Mouse (Mus musculus) heart, embryonic 16.5 days (tissue): ENCODE results near the gene Slc4a2. TPM values are rescaled to one million over a fixed set of nuclear protein-coding genes. Genes with fewer than 3 reads are reported as not detected.
"Not testable (repeated sequence)": the region's sequence is repeated elsewhere in the genome, so short reads cannot be mapped to it uniquely, and the experiment has no call there.

Experiments
- ATAC-seq: fragments of 200-750 bp; cut with Nextera tagmentation; replicated peaks from 2 replicates; pipeline ENCODE4 v1.8.0; 2017; ENCODE audit warnings: moderate number of reproducible peaks; ENCODE audit not compliant: insufficient read depth, low FRiP score; ENCODE audit errors: extremely low read depth
- H3K27ac ChIP-seq: fragments of 300-500 bp; sonication (generic); 2 replicates; pipeline ENCODE4 v1.5.1; 2014; ENCODE audit warnings: mild to moderate bottlenecking, low read length, control low read depth, moderate library complexity
- H3K27me3 ChIP-seq: fragments of 300-500 bp; sonication (generic); 2 replicates; pipeline ENCODE4 v1.6.1; 2014; ENCODE audit warnings: low read length, mixed read lengths; ENCODE audit not compliant: control insufficient read depth, insufficient read depth
- H3K36me3 ChIP-seq: fragments of 300-500 bp; sonication (generic); 2 replicates; pipeline ENCODE4 v1.6.1; 2014; ENCODE audit not compliant: control insufficient read depth, insufficient read depth
- H3K4me1 ChIP-seq: fragments of 300-500 bp; sonication (generic); 2 replicates; pipeline ENCODE4 v1.6.1; 2014; ENCODE audit warnings: low read length, mixed read lengths; ENCODE audit not compliant: control insufficient read depth, insufficient read depth
- H3K4me2 ChIP-seq: fragments of 300-500 bp; sonication (generic); 2 replicates; pipeline ENCODE4 v1.6.1; 2014; ENCODE audit warnings: low read depth, mild to moderate bottlenecking, control low read depth, low read length
- H3K4me3 ChIP-seq: fragments of 300-500 bp; sonication (generic); 2 replicates; pipeline ENCODE4 v1.5.1; 2014; ENCODE audit warnings: mild to moderate bottlenecking, control low read depth, low read length
- H3K9ac ChIP-seq: fragments of 300-500 bp; sonication (generic); 2 replicates; pipeline ENCODE4 v1.6.1; 2014; ENCODE audit warnings: low read length, control low read depth
- H3K9me3 ChIP-seq: fragments of 300-500 bp; sonication (generic); replicated peaks from 2 replicates; pipeline ENCODE4 v1.6.1; 2016; ENCODE audit warnings: low read length; ENCODE audit not compliant: control insufficient read depth
- WGBS: fragments of 180-500 bp; shearing (Covaris S2); extraction: QIAGEN DNeasy Blood & Tissue Kit; methylation state at CpG from one replicate; pipeline ENCODE4 v1.1.7; 2014; 5-methylcytosine and 5-hydroxymethylcytosine counted together
- polyA plus RNA-seq: library from polyadenylated mRNA; unstranded; fragments of >200 nt; fragmentation: Nextera tagmentation; extraction: Ambion mirVana; gene quantifications from 2 replicates; pipeline ENCODE4 v1.2.1, GENCODE M21; 2015

Gene Slc4a2
- polyA plus RNA-seq, 1 experiment from 2014 or later: 29.2 TPM

DNA sequence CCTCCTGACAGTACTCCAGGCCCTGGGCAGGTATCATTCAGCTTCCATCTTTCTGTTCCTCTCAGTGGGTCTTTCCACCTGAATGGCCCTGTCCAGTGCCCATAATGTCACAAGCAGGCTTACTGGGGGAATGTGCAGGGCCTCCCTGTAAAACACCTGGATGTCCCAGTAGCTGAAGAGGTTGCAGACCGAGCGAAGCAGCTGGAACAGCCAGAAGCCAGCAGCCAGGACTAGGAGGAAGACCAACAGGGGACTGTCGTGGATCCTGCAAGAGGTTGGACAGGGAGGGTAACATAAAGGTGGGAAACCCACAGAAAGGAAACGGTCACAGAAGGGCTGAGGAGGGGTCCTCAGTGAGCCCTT, 34.0 kb upstream of the Slc4a2 start:
- H3K4me1 ChIP-seq: peaks cover 31% of the 10 kb centered on the region
- no peaks in the 10 kb centered on the region for H3K9me3 ChIP-seq
- 82% methylated on average over 4 of the region's 4 CpGs for WGBS
- no peak overlapping the region for H3K4me3 ChIP-seq
- H3K4me2 ChIP-seq: 0 out of 2 replicates have a peak overlapping the region, but pooled peaks have one; percentile 7
- H3K27me3 ChIP-seq: peaks cover 3% of the 10 kb centered on the region; the same call in 1 of the 2 replicates
- peak overlapping the region; percentile 14; the same call in 1 of the 2 replicates for H3K9ac ChIP-seq
- H3K36me3 ChIP-seq: no peaks in the 10 kb centered on the region
- H3K27ac ChIP-seq: peak overlapping the region; percentile 25; the same call in 1 of the 2 replicates
- ATAC-seq: no peak

DNA sequence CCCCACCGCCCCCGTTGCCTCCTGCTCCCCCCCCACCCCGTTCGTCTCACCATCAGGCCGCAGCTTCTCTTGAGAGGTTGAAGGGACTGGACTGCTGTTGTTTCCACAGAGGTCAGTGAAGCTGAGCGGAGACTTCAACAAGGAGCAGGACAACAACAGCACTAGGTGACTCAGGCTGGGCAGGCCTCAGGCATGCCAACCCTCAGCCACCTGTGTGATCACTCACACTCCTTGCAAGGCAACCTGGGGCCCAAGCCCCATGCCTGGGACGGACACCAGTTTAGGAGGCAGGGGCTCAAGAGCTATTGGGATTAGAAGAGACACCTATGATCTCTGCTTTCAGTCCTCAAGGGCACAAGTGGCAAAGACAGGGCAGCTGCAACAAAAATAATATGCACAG, 31.8 kb upstream of the Slc4a2 start, which contains the start of gene Atg9b:
Gene Atg9b (minus strand): TSS at position 280 of the 400 bp plus-strand sequence.
- Histone ChIP-seq H3K4me3 (no peak within 1 kb of the TSS), H3K36me3 (peaks cover 3% of the 10 kb centered on the region; the same call in 1 of the 2 replicates), H3K27ac (peak within 1 kb of the TSS; percentile 16; the same call in 1 of the 2 replicates), H3K27me3 (no peaks in the 10 kb centered on the region), H3K4me1 (peaks cover 33% of the 10 kb centered on the region), H3K9ac (no peak within 1 kb of the TSS), H3K4me2 (no peak within 1 kb of the TSS), H3K9me3 (no peaks in the 10 kb centered on the region)
- ATAC-seq: no peak
- 85% methylated on average over 7 of the region's 7 CpGs for WGBS

DNA sequence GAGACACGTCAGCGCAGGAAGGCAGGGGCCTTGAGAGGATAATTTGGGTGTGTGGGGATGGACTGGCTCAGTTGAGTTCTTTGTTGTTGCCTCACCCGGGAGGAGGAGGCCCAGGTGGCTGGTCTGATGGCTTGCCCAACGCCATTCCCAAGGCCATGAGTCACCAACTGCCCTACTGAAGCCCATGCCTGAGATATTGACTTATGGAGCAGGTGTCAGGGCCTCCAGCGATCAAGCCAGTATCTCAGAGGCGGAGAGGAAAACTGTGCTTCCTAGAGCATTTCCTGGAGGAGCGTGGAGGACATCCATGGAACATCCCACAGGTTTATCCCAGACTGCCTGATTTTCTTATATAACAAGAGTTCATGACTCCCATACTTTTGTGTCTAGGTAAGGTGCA, 30.9 kb upstream of the Slc4a2 start:
- peaks cover 3% of the 10 kb centered on the region; the same call in 1 of the 2 replicates for H3K36me3 ChIP-seq
- H3K27ac ChIP-seq: peak overlapping the region; percentile 16; the same call in 1 of the 2 replicates
- no peak overlapping the region for H3K4me3 ChIP-seq
- H3K4me1 ChIP-seq: peaks cover 26% of the 10 kb centered on the region
- H3K9me3 ChIP-seq: no peaks in the 10 kb centered on the region
- H3K4me2 ChIP-seq: no peak overlapping the region
- H3K27me3 ChIP-seq: no peaks in the 10 kb centered on the region
- H3K9ac ChIP-seq: no peak overlapping the region
- WGBS: 66% methylated on average over 7 of the region's 7 CpGs
- ATAC-seq: no peak

DNA sequence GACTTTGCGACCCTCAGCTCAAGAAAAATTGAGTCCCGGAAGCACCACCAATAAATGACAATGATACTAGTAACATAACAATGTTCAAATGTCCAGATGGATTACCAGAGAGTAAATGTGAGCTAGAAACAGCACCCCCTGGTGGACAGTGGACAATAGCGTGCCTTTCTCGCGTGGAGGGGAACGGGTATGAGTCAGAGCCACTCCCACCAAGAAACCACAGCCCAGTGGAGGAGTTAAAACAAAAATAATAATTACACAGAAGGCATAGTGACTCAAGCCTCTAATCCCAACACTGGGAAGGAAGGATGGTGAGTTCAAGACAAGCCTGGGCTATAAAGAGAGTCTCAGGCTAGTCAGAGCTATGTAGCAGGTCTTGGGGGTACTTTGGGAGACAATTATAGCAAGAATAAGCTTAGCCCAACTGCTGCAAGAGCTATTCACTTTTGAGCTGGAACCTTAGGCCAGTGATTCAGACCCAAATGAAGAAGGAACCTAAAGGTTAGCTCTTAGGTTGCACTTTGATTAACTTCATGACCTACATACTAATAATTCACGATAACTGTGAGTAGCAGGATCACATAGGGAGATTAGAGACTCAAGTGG, 30.1 kb upstream of the Slc4a2 start, which contains the start of gene Abcb8:
Gene Abcb8 (plus strand): TSS at position 272 of the 606 bp plus-strand sequence.
- H3K4me2 ChIP-seq: peak within 1 kb of the TSS; percentile 64
- no peaks in the 10 kb centered on the region for H3K27me3 ChIP-seq
- no peak for ATAC-seq
- no peaks in the 10 kb centered on the region for H3K9me3 ChIP-seq
- peak within 1 kb of the TSS; percentile 55 for H3K9ac ChIP-seq
- 24% methylated on average over 7 of the region's 7 CpGs for WGBS
- peaks cover 3% of the 10 kb centered on the region; the same call in 1 of the 2 replicates for H3K36me3 ChIP-seq
- peak within 1 kb of the TSS; percentile 75 for H3K27ac ChIP-seq
- H3K4me1 ChIP-seq: peaks cover 22% of the 10 kb centered on the region
- peak within 1 kb of the TSS; percentile 52 for H3K4me3 ChIP-seq

DNA sequence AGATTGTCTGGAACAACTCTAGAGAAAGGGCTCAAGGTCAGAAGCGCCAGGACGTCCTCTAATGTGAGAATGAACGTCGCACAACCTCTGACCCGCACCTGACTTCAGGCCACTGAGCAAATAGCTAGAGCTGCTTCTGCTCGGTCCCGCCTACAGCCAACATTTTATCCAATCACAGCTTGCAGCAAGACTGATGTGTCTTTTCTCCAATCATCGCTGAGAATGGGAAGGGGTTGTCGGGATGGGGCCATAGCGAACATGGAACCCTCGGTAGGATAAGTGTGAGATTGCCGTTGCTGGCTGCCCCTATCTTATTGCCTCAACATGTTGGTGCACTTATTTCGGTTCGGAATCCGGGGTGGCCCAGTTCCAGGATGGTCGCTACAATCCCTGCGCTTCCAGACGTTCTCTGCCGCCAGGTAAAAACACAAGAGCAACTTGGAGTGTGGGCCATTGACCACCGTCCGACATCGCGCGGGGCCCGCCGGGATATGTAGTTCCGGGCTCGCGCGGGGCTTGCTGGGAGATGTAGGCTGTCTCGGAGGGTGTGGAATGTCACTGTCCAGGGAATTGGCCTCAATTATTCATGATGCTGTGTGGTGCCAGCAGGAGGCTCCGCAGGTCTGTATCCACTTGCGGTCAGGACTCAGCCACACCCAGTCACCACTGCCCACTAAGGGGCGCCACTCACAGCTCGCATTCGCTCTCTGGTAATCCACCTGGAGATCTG, 29.3 kb upstream of the Slc4a2 start:
- Histone ChIP-seq H3K4me1 (peaks cover 17% of the 10 kb centered on the region), H3K36me3 (peaks cover 3% of the 10 kb centered on the region; the same call in 1 of the 2 replicates), H3K9me3 (no peaks in the 10 kb centered on the region), H3K4me2 (peak overlapping the region; percentile 64), H3K27ac (peak overlapping the region; percentile 75), H3K27me3 (no peaks in the 10 kb centered on the region), H3K9ac (peak overlapping the region; percentile 55), H3K4me3 (peak overlapping the region; percentile 52)
- 1% methylated on average over 36 of the region's 36 CpGs for WGBS
- ATAC-seq: peak; percentile 96

DNA sequence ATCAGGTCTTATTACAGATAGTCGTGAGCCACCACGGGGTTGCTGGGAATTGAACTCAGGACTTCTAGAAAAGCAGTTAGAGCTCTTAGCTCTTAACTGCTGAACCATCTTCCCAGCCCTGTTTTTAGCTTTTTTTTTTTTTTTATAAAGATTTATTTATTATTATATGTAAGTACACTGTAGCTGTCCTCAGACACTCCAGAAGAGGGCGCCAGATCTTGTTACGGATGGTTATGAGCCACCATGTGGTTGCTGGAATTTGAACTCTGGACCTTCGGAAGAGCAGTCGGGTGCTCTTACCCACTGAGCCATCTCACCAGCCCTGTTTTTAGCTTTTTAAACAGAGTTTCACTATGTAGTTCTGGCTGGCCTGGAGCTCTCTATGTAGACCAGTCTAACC, 27.4 kb upstream of the Slc4a2 start:
- not testable (repeated sequence) for H3K9me3 ChIP-seq, ATAC-seq, H3K27ac ChIP-seq, H3K9ac ChIP-seq, H3K36me3 ChIP-seq, H3K4me2 ChIP-seq, H3K4me3 ChIP-seq, H3K27me3 ChIP-seq
- H3K4me1 ChIP-seq: peaks cover 12% of the 10 kb centered on the region
- 91% methylated on average over 6 of the region's 6 CpGs for WGBS

DNA sequence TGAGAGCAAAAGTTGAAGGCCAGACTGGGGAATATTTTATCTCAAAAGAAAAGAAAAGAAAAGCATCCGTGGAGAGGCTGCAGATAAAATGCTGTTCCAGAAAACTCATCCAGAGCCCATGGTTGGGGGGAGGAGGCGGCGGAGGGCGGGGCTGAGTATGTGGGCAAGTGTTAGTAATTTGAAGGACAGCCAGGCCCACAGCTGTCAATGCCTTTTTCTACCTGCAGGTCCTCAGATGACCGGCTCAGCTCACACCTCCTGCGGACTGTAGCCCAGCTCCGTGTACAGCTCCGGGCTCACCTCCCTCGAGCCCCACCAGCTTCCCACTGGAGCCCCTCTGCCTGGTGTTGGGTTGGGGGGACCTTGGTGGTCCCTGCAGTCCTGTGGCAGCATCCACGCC, 24.0 kb upstream of the Slc4a2 start:
- Histone ChIP-seq H3K4me3 (no peak overlapping the region), H3K9ac (no peak overlapping the region), H3K27ac (no peak overlapping the region), H3K36me3 (peaks cover 13% of the 10 kb centered on the region), H3K9me3 (no peaks in the 10 kb centered on the region), H3K4me2 (no peak overlapping the region), H3K27me3 (no peaks in the 10 kb centered on the region), H3K4me1 (peaks cover 11% of the 10 kb centered on the region)
- WGBS: 73% methylated on average over 10 of the region's 10 CpGs
- no peak for ATAC-seq

DNA sequence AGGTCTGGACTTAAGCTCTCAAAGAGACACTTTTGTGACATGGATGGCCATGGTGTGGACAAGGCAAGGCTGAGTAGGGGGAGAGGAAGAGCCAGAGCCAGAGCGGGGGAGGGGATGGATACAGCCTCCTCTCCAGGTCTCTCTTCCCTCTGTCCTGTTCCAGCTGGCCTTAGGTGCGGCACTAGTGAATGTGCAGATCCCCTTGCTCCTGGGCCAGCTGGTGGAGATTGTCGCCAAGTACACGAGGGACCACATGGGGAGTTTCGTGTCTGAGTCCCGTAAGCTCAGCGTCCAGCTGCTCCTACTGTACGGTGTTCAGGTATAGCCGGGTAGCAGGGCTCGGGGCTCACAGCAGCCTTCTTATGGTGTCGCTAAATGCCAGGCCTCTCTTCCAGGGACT, 23.3 kb upstream of the Slc4a2 start:
- Histone ChIP-seq H3K9me3 (no peaks in the 10 kb centered on the region), H3K9ac (no peak overlapping the region), H3K36me3 (peaks cover 13% of the 10 kb centered on the region), H3K4me2 (no peak overlapping the region), H3K4me1 (peaks cover 5% of the 10 kb centered on the region; the same call in 1 of the 2 replicates), H3K4me3 (no peak overlapping the region), H3K27me3 (no peaks in the 10 kb centered on the region), H3K27ac (no peak overlapping the region)
- no peak for ATAC-seq
- 87% methylated on average over 11 of the region's 11 CpGs for WGBS
